Mouse (Mus musculus): ENCODE results near the gene Osbpl8. TPM values are rescaled to one million over a fixed set of nuclear protein-coding genes. Genes with fewer than 3 reads are reported as not detected.

Gene Osbpl8
- polyA plus RNA-seq, 1 experiment: 17.1 TPM

- Histone ChIP-seq H3K4me3 (ENCODE audit: insufficient read depth, low read depth, low read length) (no peak overlapping the region), H3K27ac (ENCODE audit: insufficient read depth, low read depth, low read length) (peak overlapping the region; percentile 53), H3K4me1 (ENCODE audit: control insufficient read depth, insufficient read depth, low read length) (0 out of 2 replicates have a peak, but pooled peaks cover 4% of the 10 kb centered on the region), H3K36me3 (ENCODE audit: control insufficient read depth, insufficient read depth, low read length) (no peaks in the 10 kb centered on the region), H3K27me3 (replicated peaks; ENCODE audit: control insufficient read depth, insufficient read depth, low read length) (no peaks in the 10 kb centered on the region)
- no peak for TF ChIP-seq CTCF (conservative IDR thresholded peaks at IDR 0.05; ENCODE audit: insufficient read depth, insufficient read length, low read depth, low read length)
- TF ChIP-seq POLR2A (IDR thresholded peaks at IDR 0.05; ENCODE audit: low read depth, low read length): no peak
- WGBS: 44% methylated on average over 5 of the region's 5 CpGs
- DNase-seq: peak; percentile 79
These were observed 14.8 kb upstream of the Osbpl8 start for GRCm38 (mm10) chr10:111149761-111150160.

GRCm38 (mm10) chr10:111155065-111155464 is 9.5 kb upstream of the Osbpl8 start:
- Histone ChIP-seq H3K27me3 (replicated peaks; ENCODE audit: control insufficient read depth, insufficient read depth, low read length) (no peaks in the 10 kb centered on the region), H3K27ac (ENCODE audit: insufficient read depth, low read depth, low read length) (no peak overlapping the region), H3K36me3 (ENCODE audit: control insufficient read depth, insufficient read depth, low read length) (no peaks in the 10 kb centered on the region), H3K4me1 (ENCODE audit: control insufficient read depth, insufficient read depth, low read length) (no peaks in the 10 kb centered on the region), H3K4me3 (ENCODE audit: insufficient read depth, low read depth, low read length) (no peak overlapping the region)
- DNase-seq: no peak
- TF ChIP-seq CTCF (conservative IDR thresholded peaks at IDR 0.05; ENCODE audit: insufficient read depth, insufficient read length, low read depth, low read length) (no peak), POLR2A (IDR thresholded peaks at IDR 0.05; ENCODE audit: low read depth, low read length) (no peak)
- 94% methylated on average over 3 of the region's 3 CpGs for WGBS

GRCm38 (mm10) chr10:111155571-111155970 is 9.0 kb upstream of the Osbpl8 start:
- H3K4me3 ChIP-seq (ENCODE audit: insufficient read depth, low read depth, low read length): no peak overlapping the region
- no peaks in the 10 kb centered on the region for H3K4me1 ChIP-seq (ENCODE audit: control insufficient read depth, insufficient read depth, low read length)
- DNase-seq: no peak
- 65% methylated on average over 7 of the region's 7 CpGs for WGBS
- no peak for TF ChIP-seq CTCF (conservative IDR thresholded peaks at IDR 0.05; ENCODE audit: insufficient read depth, insufficient read length, low read depth, low read length)
- TF ChIP-seq POLR2A (IDR thresholded peaks at IDR 0.05; ENCODE audit: low read depth, low read length): no peak
- H3K27ac ChIP-seq (ENCODE audit: insufficient read depth, low read depth, low read length): no peak overlapping the region
- no peaks in the 10 kb centered on the region for H3K36me3 ChIP-seq (ENCODE audit: control insufficient read depth, insufficient read depth, low read length)
- H3K27me3 ChIP-seq (replicated peaks; ENCODE audit: control insufficient read depth, insufficient read depth, low read length): no peaks in the 10 kb centered on the region

GRCm38 (mm10) chr10:111156394-111157190 is 8.0 kb upstream of the Osbpl8 start:
- Histone ChIP-seq H3K4me3 (ENCODE audit: insufficient read depth, low read depth, low read length) (no peak overlapping the region), H3K27ac (ENCODE audit: insufficient read depth, low read depth, low read length) (no peak overlapping the region), H3K36me3 (ENCODE audit: control insufficient read depth, insufficient read depth, low read length) (no peaks in the 10 kb centered on the region), H3K27me3 (replicated peaks; ENCODE audit: control insufficient read depth, insufficient read depth, low read length) (no peaks in the 10 kb centered on the region), H3K4me1 (ENCODE audit: control insufficient read depth, insufficient read depth, low read length) (no peaks in the 10 kb centered on the region)
- no peak for DNase-seq
- TF ChIP-seq CTCF (conservative IDR thresholded peaks at IDR 0.05; ENCODE audit: insufficient read depth, insufficient read length, low read depth, low read length) (no peak), POLR2A (IDR thresholded peaks at IDR 0.05; ENCODE audit: low read depth, low read length) (no peak)
- WGBS: 78% methylated on average over 29 of the region's 29 CpGs

GRCm38 (mm10) chr10:111157241-111157659 is 7.3 kb upstream of the Osbpl8 start:
- TF ChIP-seq CTCF (conservative IDR thresholded peaks at IDR 0.05; ENCODE audit: insufficient read depth, insufficient read length, low read depth, low read length) (no peak), POLR2A (IDR thresholded peaks at IDR 0.05; ENCODE audit: low read depth, low read length) (no peak)
- no peak overlapping the region for H3K4me3 ChIP-seq (ENCODE audit: insufficient read depth, low read depth, low read length)
- no peak for DNase-seq
- 87% methylated on average over 7 of the region's 7 CpGs for WGBS
- H3K27me3 ChIP-seq (replicated peaks; ENCODE audit: control insufficient read depth, insufficient read depth, low read length): no peaks in the 10 kb centered on the region
- H3K27ac ChIP-seq (ENCODE audit: insufficient read depth, low read depth, low read length): no peak overlapping the region
- no peaks in the 10 kb centered on the region for H3K4me1 ChIP-seq (ENCODE audit: control insufficient read depth, insufficient read depth, low read length)
- H3K36me3 ChIP-seq (ENCODE audit: control insufficient read depth, insufficient read depth, low read length): no peaks in the 10 kb centered on the region

GRCm38 (mm10) chr10:111159789-111160522 is 4.6 kb upstream of the Osbpl8 start:
- Histone ChIP-seq H3K4me1 (ENCODE audit: control insufficient read depth, insufficient read depth, low read length) (no peaks in the 10 kb centered on the region; the same call in 1 of the 2 replicates), H3K27ac (ENCODE audit: insufficient read depth, low read depth, low read length) (peak overlapping the region; percentile 78), H3K36me3 (ENCODE audit: control insufficient read depth, insufficient read depth, low read length) (no peaks in the 10 kb centered on the region), H3K4me3 (ENCODE audit: insufficient read depth, low read depth, low read length) (no peak overlapping the region), H3K27me3 (replicated peaks; ENCODE audit: control insufficient read depth, insufficient read depth, low read length) (no peaks in the 10 kb centered on the region)
- 66% methylated on average over 5 of the region's 5 CpGs for WGBS
- TF ChIP-seq POLR2A (IDR thresholded peaks at IDR 0.05; ENCODE audit: low read depth, low read length): no peak
- no peak for TF ChIP-seq CTCF (conservative IDR thresholded peaks at IDR 0.05; ENCODE audit: insufficient read depth, insufficient read length, low read depth, low read length)
- DNase-seq: peak; percentile 73

GRCm38 (mm10) chr10:111160540-111160939 is 4.0 kb upstream of the Osbpl8 start:
- no peaks in the 10 kb centered on the region for H3K36me3 ChIP-seq (ENCODE audit: control insufficient read depth, insufficient read depth, low read length)
- DNase-seq: no peak
- H3K27ac ChIP-seq (ENCODE audit: insufficient read depth, low read depth, low read length): peak overlapping the region; percentile 78
- 88% methylated on average over 3 of the region's 3 CpGs for WGBS
- H3K4me1 ChIP-seq (ENCODE audit: control insufficient read depth, insufficient read depth, low read length): no peaks in the 10 kb centered on the region; the same call in 1 of the 2 replicates
- TF ChIP-seq CTCF (conservative IDR thresholded peaks at IDR 0.05; ENCODE audit: insufficient read depth, insufficient read length, low read depth, low read length): no peak
- TF ChIP-seq POLR2A (IDR thresholded peaks at IDR 0.05; ENCODE audit: low read depth, low read length): no peak
- H3K27me3 ChIP-seq (replicated peaks; ENCODE audit: control insufficient read depth, insufficient read depth, low read length): no peaks in the 10 kb centered on the region
- H3K4me3 ChIP-seq (ENCODE audit: insufficient read depth, low read depth, low read length): no peak overlapping the region
